Comparison of ENCODE assay signal across 1 mouse cellular context in genomic region chr13:55571027-55571751, GRCm38 (mm10).
TF ChIP-seq lines count a peak whose summit lies in the region.

Gene Fam193b, minus strand, starts transcription at chr13:55571120.

TF ChIP-seq in CH12.LX, 34 proteins besides CTCF, POLR2A, EP300 and RAD21 (continued from another document):
- TF ChIP-seq HCFC1 (IDR thresholded peaks at IDR 0.05; ENCODE audit: low read depth, low read length) (peak; percentile 90), IRF4 (IDR thresholded peaks at IDR 0.05; ENCODE audit: low read depth, low read length) (no peak), JUN (IDR thresholded peaks at IDR 0.05; ENCODE audit: insufficient read depth, low read depth, low read length) (no peak), KAT2A (IDR thresholded peaks at IDR 0.05; ENCODE audit: insufficient replicate concordance, low read length) (peak; percentile 77; the same call in 1 of the 2 replicates), MXI1 (IDR thresholded peaks at IDR 0.05; ENCODE audit: low read depth, low read length) (no peak), MAFK (IDR thresholded peaks at IDR 0.05; ENCODE audit: insufficient replicate concordance, low read length) (0 out of 2 replicates have a peak, but pooled peaks have one; percentile 30)
